Mouse (Mus musculus): ENCODE data around the gene Snd1. TPM values are rescaled to one million over a fixed set of nuclear protein-coding genes. Genes with fewer than 3 reads are reported as not detected.

The Snd1 gene
- polyA plus RNA-seq, 1 experiment, result 138 TPM

- Histone ChIP-seq H3K27ac (ENCODE audit: insufficient read depth, low read length) (no peak overlapping the region), H3K4me1 (ENCODE audit: control insufficient read depth, insufficient read depth, low read length) (no peaks in the 10 kb centered on the region), H3K4me3 (ENCODE audit: insufficient read depth, low read length) (no peak overlapping the region)
- no peak for TF ChIP-seq CTCF (IDR thresholded peaks at IDR 0.05; ENCODE audit: borderline replicate concordance, insufficient read depth, low read length)
- TF ChIP-seq POLR2A (IDR thresholded peaks at IDR 0.05; ENCODE audit: low read depth, low read length), result no peak
Measured at GRCm38 (mm10) chr6:28583399-28583798, 108.5 kb downstream of the Snd1 start.

- no peak overlapping the region for H3K4me3 ChIP-seq (ENCODE audit: insufficient read depth, low read length)
- H3K27ac ChIP-seq (ENCODE audit: insufficient read depth, low read length), result no peak overlapping the region
- no peaks in the 10 kb centered on the region for H3K4me1 ChIP-seq (ENCODE audit: control insufficient read depth, insufficient read depth, low read length)
- TF ChIP-seq CTCF (IDR thresholded peaks at IDR 0.05; ENCODE audit: borderline replicate concordance, insufficient read depth, low read length) (no peak), POLR2A (IDR thresholded peaks at IDR 0.05; ENCODE audit: low read depth, low read length) (no peak)
Measured at GRCm38 (mm10) chr6:28586806-28587205, 111.9 kb downstream of the Snd1 start.

- no peak overlapping the region for H3K4me3 ChIP-seq (ENCODE audit: insufficient read depth, low read length)
- TF ChIP-seq CTCF (IDR thresholded peaks at IDR 0.05; ENCODE audit: borderline replicate concordance, insufficient read depth, low read length) (no peak), POLR2A (IDR thresholded peaks at IDR 0.05; ENCODE audit: low read depth, low read length) (no peak)
- no peak overlapping the region for H3K27ac ChIP-seq (ENCODE audit: insufficient read depth, low read length)
- no peaks in the 10 kb centered on the region for H3K4me1 ChIP-seq (ENCODE audit: control insufficient read depth, insufficient read depth, low read length)
Measured at GRCm38 (mm10) chr6:28588494-28589171, 113.7 kb downstream of the Snd1 start.

- H3K4me3 ChIP-seq (ENCODE audit: insufficient read depth, low read length), result no peak overlapping the region
- TF ChIP-seq POLR2A (IDR thresholded peaks at IDR 0.05; ENCODE audit: low read depth, low read length), result no peak
- TF ChIP-seq CTCF (IDR thresholded peaks at IDR 0.05; ENCODE audit: borderline replicate concordance, insufficient read depth, low read length), result no peak
- H3K4me1 ChIP-seq (ENCODE audit: control insufficient read depth, insufficient read depth, low read length), result no peaks in the 10 kb centered on the region
- no peak overlapping the region for H3K27ac ChIP-seq (ENCODE audit: insufficient read depth, low read length)
Measured at GRCm38 (mm10) chr6:28592323-28592893, 117.5 kb downstream of the Snd1 start.

GRCm38 (mm10) chr6:28593708-28594107 is 118.8 kb downstream of the Snd1 start:
- Histone ChIP-seq H3K4me3 (ENCODE audit: insufficient read depth, low read length) (no peak overlapping the region), H3K4me1 (ENCODE audit: control insufficient read depth, insufficient read depth, low read length) (no peaks in the 10 kb centered on the region), H3K27ac (ENCODE audit: insufficient read depth, low read length) (no peak overlapping the region)
- no peak for TF ChIP-seq CTCF (IDR thresholded peaks at IDR 0.05; ENCODE audit: borderline replicate concordance, insufficient read depth, low read length)
- no peak for TF ChIP-seq POLR2A (IDR thresholded peaks at IDR 0.05; ENCODE audit: low read depth, low read length)

GRCm38 (mm10) chr6:28594759-28595158 is 119.8 kb downstream of the Snd1 start:
- H3K4me3 ChIP-seq (ENCODE audit: insufficient read depth, low read length), result no peak overlapping the region
- H3K27ac ChIP-seq (ENCODE audit: insufficient read depth, low read length), result no peak overlapping the region
- peaks cover 2% of the 10 kb centered on the region; the same call in 1 of the 2 replicates for H3K4me1 ChIP-seq (ENCODE audit: control insufficient read depth, insufficient read depth, low read length)
- no peak for TF ChIP-seq POLR2A (IDR thresholded peaks at IDR 0.05; ENCODE audit: low read depth, low read length)
- no peak for TF ChIP-seq CTCF (IDR thresholded peaks at IDR 0.05; ENCODE audit: borderline replicate concordance, insufficient read depth, low read length)

- Histone ChIP-seq H3K27ac (ENCODE audit: insufficient read depth, low read length) (no peak overlapping the region), H3K4me3 (ENCODE audit: insufficient read depth, low read length) (no peak overlapping the region), H3K4me1 (ENCODE audit: control insufficient read depth, insufficient read depth, low read length) (peaks cover 2% of the 10 kb centered on the region; the same call in 1 of the 2 replicates)
- TF ChIP-seq CTCF (IDR thresholded peaks at IDR 0.05; ENCODE audit: borderline replicate concordance, insufficient read depth, low read length), result no peak
- no peak for TF ChIP-seq POLR2A (IDR thresholded peaks at IDR 0.05; ENCODE audit: low read depth, low read length)
Measured at GRCm38 (mm10) chr6:28595231-28595630, 120.3 kb downstream of the Snd1 start.

DNA sequence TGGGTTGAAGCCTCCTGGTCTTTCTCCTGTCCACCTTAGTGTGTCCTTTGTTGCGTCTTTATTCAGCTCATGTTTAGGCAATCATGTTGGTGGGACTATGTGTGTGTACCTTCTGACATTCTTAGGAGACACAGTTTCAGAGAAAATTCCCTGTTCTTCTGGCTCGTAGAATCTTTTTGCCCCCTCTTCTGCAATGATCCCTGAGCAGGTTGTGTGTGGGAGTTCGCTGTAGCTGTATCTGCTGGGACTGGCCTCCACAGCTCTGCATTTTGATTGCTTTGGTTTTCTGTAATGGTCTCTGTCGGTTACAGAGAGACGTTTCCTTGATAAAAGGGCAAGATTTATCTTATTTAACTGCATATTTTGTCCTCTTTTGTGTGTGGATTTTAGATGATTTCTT is 122.3 kb downstream of the Snd1 start:
- H3K4me1 ChIP-seq (ENCODE audit: control insufficient read depth, insufficient read depth, low read length), result peaks cover 2% of the 10 kb centered on the region; the same call in 1 of the 2 replicates
- TF ChIP-seq POLR2A (IDR thresholded peaks at IDR 0.05; ENCODE audit: low read depth, low read length), result no peak
- TF ChIP-seq CTCF (IDR thresholded peaks at IDR 0.05; ENCODE audit: borderline replicate concordance, insufficient read depth, low read length), result no peak
- H3K4me3 ChIP-seq (ENCODE audit: insufficient read depth, low read length), result no peak overlapping the region
- H3K27ac ChIP-seq (ENCODE audit: insufficient read depth, low read length), result no peak overlapping the region

DNA sequence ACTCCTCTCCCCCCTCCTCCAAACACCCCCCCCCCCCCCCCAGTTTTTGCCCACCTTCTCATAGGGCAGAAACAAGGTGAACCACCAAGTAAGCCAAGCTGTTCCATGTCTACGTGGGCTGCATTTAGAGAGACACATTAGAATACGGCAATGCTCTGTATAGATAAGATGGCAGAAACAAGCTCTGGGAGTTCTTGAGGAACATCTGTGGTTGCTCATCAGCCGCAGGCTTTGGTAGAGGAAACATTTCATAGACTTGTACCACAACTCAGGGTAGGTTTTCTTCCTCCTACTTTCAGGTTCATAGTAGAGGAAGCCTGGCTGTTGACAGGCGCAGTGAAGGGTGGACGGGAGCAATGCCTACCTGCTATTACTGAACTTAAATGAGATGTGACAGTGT is 124.2 kb downstream of the Snd1 start:
- H3K4me1 ChIP-seq (ENCODE audit: control insufficient read depth, insufficient read depth, low read length), result peaks cover 2% of the 10 kb centered on the region; the same call in 1 of the 2 replicates
- H3K4me3 ChIP-seq (ENCODE audit: insufficient read depth, low read length), result no peak overlapping the region
- TF ChIP-seq POLR2A (IDR thresholded peaks at IDR 0.05; ENCODE audit: low read depth, low read length), result no peak
- TF ChIP-seq CTCF (IDR thresholded peaks at IDR 0.05; ENCODE audit: borderline replicate concordance, insufficient read depth, low read length), result no peak
- no peak overlapping the region for H3K27ac ChIP-seq (ENCODE audit: insufficient read depth, low read length)

GRCm38 (mm10) chr6:28600404-28600803 is 125.5 kb downstream of the Snd1 start:
- peaks cover 2% of the 10 kb centered on the region; the same call in 1 of the 2 replicates for H3K4me1 ChIP-seq (ENCODE audit: control insufficient read depth, insufficient read depth, low read length)
- no peak for TF ChIP-seq CTCF (IDR thresholded peaks at IDR 0.05; ENCODE audit: borderline replicate concordance, insufficient read depth, low read length)
- TF ChIP-seq POLR2A (IDR thresholded peaks at IDR 0.05; ENCODE audit: low read depth, low read length), result no peak
- no peak overlapping the region for H3K4me3 ChIP-seq (ENCODE audit: insufficient read depth, low read length)
- no peak overlapping the region for H3K27ac ChIP-seq (ENCODE audit: insufficient read depth, low read length)

Data from embryonic fibroblast, embryonic 13.5 days (primary cell).